Mouse (Mus musculus) c-Kit-positive CD71-negative TER-119-negative erythroid progenitor cells, embryonic 14.5 days (primary cell): ENCODE results near the gene Tcf12.

Source experiments
- DNase-seq: peaks from one replicate; pipeline ENCODE4 v3.0.0-alpha.2; 2013; ENCODE audit warnings: low read depth

Gene Tcf12

GRCm38 (mm10) chr9:72111622-72112550 lies at the start of gene Tcf12:
TSS of gene Tcf12 (minus strand) at chr9:72111871.
- peak; percentile 75 for DNase-seq

GRCm38 (mm10) chr9:72158392-72158791 lies 46.7 kb upstream of the Tcf12 start:
- DNase-seq, result no peak

GRCm38 (mm10) chr9:72157091-72157490 lies 45.4 kb upstream of the Tcf12 start:
- no peak for DNase-seq

GRCm38 (mm10) chr9:72155250-72156138 lies 43.8 kb upstream of the Tcf12 start:
- DNase-seq, result no peak

- no peak for DNase-seq
Measured at GRCm38 (mm10) chr9:72144148-72144547, 32.5 kb upstream of the Tcf12 start.

GRCm38 (mm10) chr9:72137899-72138298 lies 26.2 kb upstream of the Tcf12 start:
- DNase-seq, result no peak

- no peak for DNase-seq
Measured at GRCm38 (mm10) chr9:72133772-72134245, 22.1 kb upstream of the Tcf12 start.

GRCm38 (mm10) chr9:72133089-72133771 lies 21.6 kb upstream of the Tcf12 start:
- DNase-seq, result peak; percentile 52

- DNase-seq, result no peak
Measured at GRCm38 (mm10) chr9:72132728-72133088, 21.0 kb upstream of the Tcf12 start.

- no peak for DNase-seq
Measured at GRCm38 (mm10) chr9:72129884-72130283, 18.2 kb upstream of the Tcf12 start.

- DNase-seq, result no peak
Measured at GRCm38 (mm10) chr9:72125442-72125841, 13.8 kb upstream of the Tcf12 start.

GRCm38 (mm10) chr9:72118490-72118889 lies 6.8 kb upstream of the Tcf12 start:
- no peak for DNase-seq

GRCm38 (mm10) chr9:72111004-72111621 lies 558 bp downstream of the Tcf12 start:
- no peak for DNase-seq

- no peak for DNase-seq
Measured at GRCm38 (mm10) chr9:72110627-72111003, 1.1 kb downstream of the Tcf12 start.

- no peak for DNase-seq
Measured at GRCm38 (mm10) chr9:72103471-72103870, 8.2 kb downstream of the Tcf12 start.

GRCm38 (mm10) chr9:72099945-72100685 lies 11.6 kb downstream of the Tcf12 start:
- DNase-seq, result no peak

- DNase-seq, result no peak
Measured at GRCm38 (mm10) chr9:72098056-72098455, 13.6 kb downstream of the Tcf12 start.

- DNase-seq, result no peak
Measured at GRCm38 (mm10) chr9:72097083-72097482, 14.6 kb downstream of the Tcf12 start.

GRCm38 (mm10) chr9:72094675-72095074 lies 17.0 kb downstream of the Tcf12 start:
- no peak for DNase-seq

- no peak for DNase-seq
Measured at GRCm38 (mm10) chr9:72092191-72092590, 19.5 kb downstream of the Tcf12 start.
